Mouse (Mus musculus) common myeloid progenitor, adult 5-6 weeks (primary cell): ENCODE measurements at regions not wholly inside any gene's neighbourhood (a gene's known extent, or its start where the extent isn't known, plus 50 kb on each side); places are given as distances from the start of the nearest gene placed in this dataset.

ENCODE experiments used
- ATAC-seq: replicated peaks from 2 replicates; pipeline ENCODE4 v1.8.0; 2016; ENCODE audit warnings: low read depth, mild to moderate bottlenecking, moderate TSS enrichment, inconsistent platforms; ENCODE audit not compliant: poor library complexity, severe bottlenecking

GRCm38 (mm10) chr10:92102755-92103154 is 619.5 kb downstream of the Nedd1 start:
- no peak for ATAC-seq

- no peak for ATAC-seq
Measured at GRCm38 (mm10) chr10:92097562-92097961, 624.7 kb downstream of the Nedd1 start.

GRCm38 (mm10) chr10:92097081-92097480 is 625.1 kb downstream of the Nedd1 start:
- no peak for ATAC-seq

GRCm38 (mm10) chr10:92091480-92092395 is 630.5 kb downstream of the Nedd1 start:
- no peak for ATAC-seq

- ATAC-seq: no peak
Measured at GRCm38 (mm10) chr10:92082111-92082510, 640.1 kb downstream of the Nedd1 start.

- ATAC-seq: no peak
Measured at GRCm38 (mm10) chr10:92081199-92081598, 641.0 kb downstream of the Nedd1 start.

GRCm38 (mm10) chr10:92079421-92079820 is 642.8 kb downstream of the Nedd1 start:
- no peak for ATAC-seq

- ATAC-seq: no peak
Measured at GRCm38 (mm10) chr10:92077291-92077690, 644.9 kb downstream of the Nedd1 start.

GRCm38 (mm10) chr10:92076754-92077153 is 645.5 kb downstream of the Nedd1 start:
- no peak for ATAC-seq

GRCm38 (mm10) chr10:92075469-92075868 is 646.8 kb downstream of the Nedd1 start:
- ATAC-seq: no peak

- ATAC-seq: no peak
Measured at GRCm38 (mm10) chr10:92074698-92075394, 647.4 kb downstream of the Nedd1 start.

GRCm38 (mm10) chr10:92073873-92074390 is 648.3 kb downstream of the Nedd1 start:
- no peak for ATAC-seq

- ATAC-seq: no peak
Measured at GRCm38 (mm10) chr10:92044783-92045182, 677.4 kb downstream of the Nedd1 start.

GRCm38 (mm10) chr10:92036176-92036575 is 686.0 kb downstream of the Nedd1 start:
- ATAC-seq: no peak

GRCm38 (mm10) chr10:92030221-92030620 is 692.0 kb downstream of the Nedd1 start:
- ATAC-seq: no peak

GRCm38 (mm10) chr10:92024203-92024602 is 698.0 kb downstream of the Nedd1 start:
- no peak for ATAC-seq

- no peak for ATAC-seq
Measured at GRCm38 (mm10) chr10:92021036-92021435, 701.2 kb downstream of the Nedd1 start.

GRCm38 (mm10) chr10:92009551-92009950 is 712.7 kb downstream of the Nedd1 start:
- no peak for ATAC-seq

GRCm38 (mm10) chr10:92007891-92008290 is 714.3 kb downstream of the Nedd1 start:
- ATAC-seq: no peak

GRCm38 (mm10) chr10:92006467-92006866 is 715.8 kb downstream of the Nedd1 start:
- no peak for ATAC-seq

- no peak for ATAC-seq
Measured at GRCm38 (mm10) chr10:91991040-91991439, 731.2 kb downstream of the Nedd1 start.
